Mouse (Mus musculus) common myeloid progenitor, adult 5-6 weeks (primary cell): ENCODE measurements around the gene Fancg. TPM values are rescaled to one million over a fixed set of nuclear protein-coding genes. Genes with fewer than 3 reads are reported as not detected.

Experiments used
- ATAC-seq: replicated peaks from 2 replicates; pipeline ENCODE4 v1.8.0; 2016; ENCODE audit warnings: low read depth, mild to moderate bottlenecking, moderate TSS enrichment, inconsistent platforms; ENCODE audit not compliant: poor library complexity, severe bottlenecking
- total RNA-seq: library from RNA; stranded (forward); fragments of 200-1000, 187-1606 nt; gene quantifications from 2 replicates; pipeline ENCODE4 v1.2.3, GENCODE M21; 2017

Fancg gene
- total RNA-seq, 1 experiment from 2014 or later: 15.4 TPM

- ATAC-seq: no peak
These were observed 57.7 kb downstream of the Fancg start for GRCm38 (mm10) chr4:42952563-42952962.

Other genes with a start within 250 kb of the Fancg start
- not detected in 2 replicates for gene Ccl21a, start 236.5 kb downstream of the Fancg start, total RNA-seq
- gene Fam205a1, start 156.6 kb downstream of the Fancg start, total RNA-seq: not detected in 2 replicates
- gene Gm12394, start 153.7 kb downstream of the Fancg start, total RNA-seq: not detected in 2 replicates
- gene Fam205c, start 136.3 kb downstream of the Fancg start, total RNA-seq: not detected in 2 replicates
- gene Phf24, start 93.8 kb downstream of the Fancg start, total RNA-seq: 0.05 and 0.27 TPM in 2 replicates
- 1.2 and 1.4 TPM in 2 replicates for gene Dnajb5, start 60.7 kb downstream of the Fancg start, total RNA-seq
- 0.41 TPM in 1 of 2 replicates, not detected in the other for gene 1700022I11Rik, start 40.9 kb downstream of the Fancg start, total RNA-seq
- gene Vcp, start 10.0 kb downstream of the Fancg start, total RNA-seq: 261 and 292 TPM in 2 replicates
- gene Pigo, start 15.3 kb upstream of the Fancg start, total RNA-seq: 7.9 and 12.2 TPM in 2 replicates
- gene Stoml2, start 21.2 kb upstream of the Fancg start, total RNA-seq: 94.0 and 136 TPM in 2 replicates
- 0.29 and 1.3 TPM in 2 replicates for gene Fam214b, start 35.7 kb upstream of the Fancg start, total RNA-seq
- gene Unc13b, start 48.4 kb upstream of the Fancg start, total RNA-seq: 0.82 and 0.87 TPM in 2 replicates